Mouse (Mus musculus) layer of hippocampus, postnatal 10 days (tissue): ENCODE data around the gene Olfr299. TPM values are rescaled to one million over a fixed set of nuclear protein-coding genes. Genes with fewer than 3 reads are reported as not detected.

Source experiments
- DNase-seq, 2 experiments: peaks; one replicate each; pipeline ENCODE4 v3.0.0; 2021; ENCODE audit warnings: low spot score in 2 of 2
- long read RNA-seq: library from polyadenylated mRNA; stranded (forward); transcript quantifications from one replicate; pipeline ENCODE4 v2.0.0, GENCODE M21; 2023
- total RNA-seq, 2 experiments: library from RNA; stranded (reverse); gene quantifications; 2 replicates each; pipeline ENCODE4 v1.2.3; 2021

Olfr299 gene
- not detected for total RNA-seq
- long read RNA-seq = 0 reads

GRCm38 (mm10) chr7:86459621-86460020 lies at the start of gene Olfr299:
Gene Olfr299 (plus strand): TSS chr7:86459921.
- DNase-seq = no peak

- no peak for DNase-seq
These were observed 32.7 kb downstream of the Olfr299 start, which contains the start of gene Olfr298 for GRCm38 (mm10) chr7:86492384-86492783. Gene Olfr298 (minus strand): TSS chr7:86492484.

Other genes with a start within 250 kb of the Olfr299 start
- gene Vmn2r76, start 213.6 kb upstream of the Olfr299 start, total RNA-seq = not detected
- gene Olfr310, start 182.7 kb upstream of the Olfr299 start, total RNA-seq = not detected
- not detected for gene Olfr309, start 146.2 kb upstream of the Olfr299 start, total RNA-seq
- gene Olfr308, start 134.3 kb upstream of the Olfr299 start, total RNA-seq = not detected
- gene Olfr307, start 122.3 kb upstream of the Olfr299 start, total RNA-seq = not detected
- not detected for gene Olfr305, start 93.0 kb upstream of the Olfr299 start, total RNA-seq
- gene Olfr304, start 73.3 kb upstream of the Olfr299 start, total RNA-seq = not detected
- gene Olfr303, start 62.1 kb upstream of the Olfr299 start, total RNA-seq = not detected
- gene Olfr301, start 56.1 kb upstream of the Olfr299 start, total RNA-seq = not detected
- not detected for gene Olfr298, start 32.6 kb downstream of the Olfr299 start, total RNA-seq
- gene Olfr297, start 60.0 kb downstream of the Olfr299 start, total RNA-seq = not detected
- not detected for gene Olfr295, start 123.9 kb downstream of the Olfr299 start, total RNA-seq
- not detected for gene Olfr294, start 156.7 kb downstream of the Olfr299 start, total RNA-seq
- gene Olfr293, start 189.1 kb downstream of the Olfr299 start, total RNA-seq = not detected
- gene Olfr292, start 228.4 kb downstream of the Olfr299 start, total RNA-seq = not detected